Mouse (Mus musculus): ENCODE measurements around the gene Gabbr2.

DNA sequence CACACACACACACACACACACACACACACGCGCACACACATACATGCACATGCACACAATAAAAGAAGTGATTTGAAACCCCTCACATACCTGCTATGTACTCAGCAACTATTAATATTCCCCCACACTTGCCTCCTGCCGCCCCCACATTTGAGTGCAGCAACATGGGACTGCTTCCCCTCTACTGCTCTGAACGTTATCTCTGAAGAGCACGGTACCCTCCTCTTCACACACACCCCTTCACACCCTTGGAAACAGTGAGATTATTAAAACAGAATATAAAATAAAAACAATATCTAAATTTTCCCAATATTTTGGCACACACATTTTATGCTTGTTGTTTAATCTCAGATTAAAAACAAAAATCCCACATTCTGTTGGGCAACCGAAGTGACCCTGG is 77.1 kb downstream of the Gabbr2 start:
- TF ChIP-seq CTCF (IDR thresholded peaks at IDR 0.05; ENCODE audit: low read depth, low read length) (no peak), POLR2A (IDR thresholded peaks at IDR 0.05; ENCODE audit: insufficient read depth, low read length) (no peak)

All from ES-Bruce4 (cell line).